Mouse (Mus musculus) forebrain, embryonic 13.5 days (tissue): ENCODE data around the gene Eipr1. TPM values are rescaled to one million over a fixed set of nuclear protein-coding genes. Genes with fewer than 3 reads are reported as not detected.
A peak's percentile ranks its signal among the peaks of the same experiment; 100 is the strongest.

Experiments
- ATAC-seq: fragments of 200-750 bp; cut with Nextera tagmentation; 2 replicates; pipeline ENCODE4 v1.8.0; 2017
- H3K27ac ChIP-seq: fragments of 300-500 bp; sonication (generic); 2 replicates; pipeline ENCODE4 v1.5.1; 2015; ENCODE audit warnings: inconsistent platforms, mild to moderate bottlenecking, moderate library complexity
- H3K27me3 ChIP-seq: fragments of 300-500 bp; sonication (generic); 2 replicates; pipeline ENCODE4 v1.6.1; 2015; ENCODE audit warnings: mild to moderate bottlenecking, inconsistent platforms
- H3K36me3 ChIP-seq: fragments of 300-500 bp; sonication (generic); 2 replicates; pipeline ENCODE4 v1.6.1; 2015; ENCODE audit warnings: mild to moderate bottlenecking, inconsistent platforms; ENCODE audit not compliant: poor library complexity, severe bottlenecking
- H3K4me1 ChIP-seq: fragments of 300-500 bp; sonication (generic); 2 replicates; pipeline ENCODE4 v1.6.1; 2015; ENCODE audit warnings: inconsistent platforms
- H3K4me2 ChIP-seq: fragments of 300-500 bp; sonication (generic); 2 replicates; pipeline ENCODE4 v1.6.1; 2015; ENCODE audit warnings: inconsistent platforms, mild to moderate bottlenecking, moderate library complexity
- H3K4me3 ChIP-seq: fragments of 300-500 bp; sonication (generic); 2 replicates; pipeline ENCODE4 v1.5.1; 2015; ENCODE audit warnings: mild to moderate bottlenecking, inconsistent platforms
- H3K9ac ChIP-seq: fragments of 300-500 bp; sonication (generic); 2 replicates; pipeline ENCODE4 v1.6.1; 2015; ENCODE audit warnings: mild to moderate bottlenecking, inconsistent platforms
- H3K9me3 ChIP-seq: fragments of 300-500 bp; sonication (generic); replicated peaks from 2 replicates; pipeline ENCODE4 v1.6.1; 2016; ENCODE audit warnings: inconsistent platforms
- WGBS: fragments of 180-500 bp; shearing (Covaris S2); methylation state at CpG from one replicate; pipeline ENCODE4 v1.1.7; 2015; 5-methylcytosine and 5-hydroxymethylcytosine counted together
- polyA plus RNA-seq: library from polyadenylated mRNA; unstranded; fragments of >200 nt; fragmentation: Nextera tagmentation; extraction: Ambion mirVana; gene quantifications from 2 replicates; pipeline ENCODE4 v1.2.1, GENCODE M21; 2015

Eipr1 gene
- polyA plus RNA-seq, 1 experiment from 2014 or later: 56.6 TPM

DNA sequence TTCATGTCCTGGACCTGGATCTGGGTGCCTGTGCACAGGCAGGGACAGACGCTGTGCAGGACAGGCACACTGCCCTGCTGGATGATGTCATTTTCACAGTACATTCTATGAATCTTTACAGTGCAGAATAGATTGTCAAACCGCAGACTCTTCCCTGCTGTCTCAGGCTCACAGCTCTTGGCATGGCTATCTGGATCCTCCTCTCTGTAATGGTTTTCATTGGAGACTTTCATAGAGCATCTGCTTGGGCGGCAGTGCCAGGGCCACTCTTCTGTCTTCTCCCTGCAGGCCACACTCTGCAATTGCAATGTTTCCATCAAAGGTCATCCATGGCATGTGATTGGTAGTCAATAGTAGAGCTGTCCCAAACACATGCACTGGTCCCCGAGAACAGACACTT is 117.2 kb downstream of the Eipr1 start:
- no peak for ATAC-seq
- peaks cover 9% of the 10 kb centered on the region; the same call in 1 of the 2 replicates for H3K36me3 ChIP-seq
- H3K4me1 ChIP-seq: peaks cover 21% of the 10 kb centered on the region
- no peak overlapping the region for H3K4me3 ChIP-seq
- no peak overlapping the region for H3K9ac ChIP-seq
- no peaks in the 10 kb centered on the region for H3K9me3 ChIP-seq
- H3K27me3 ChIP-seq: no peaks in the 10 kb centered on the region
- no peak overlapping the region for H3K27ac ChIP-seq
- WGBS: 89% methylated on average over 4 of the region's 4 CpGs
- H3K4me2 ChIP-seq: no peak overlapping the region

DNA sequence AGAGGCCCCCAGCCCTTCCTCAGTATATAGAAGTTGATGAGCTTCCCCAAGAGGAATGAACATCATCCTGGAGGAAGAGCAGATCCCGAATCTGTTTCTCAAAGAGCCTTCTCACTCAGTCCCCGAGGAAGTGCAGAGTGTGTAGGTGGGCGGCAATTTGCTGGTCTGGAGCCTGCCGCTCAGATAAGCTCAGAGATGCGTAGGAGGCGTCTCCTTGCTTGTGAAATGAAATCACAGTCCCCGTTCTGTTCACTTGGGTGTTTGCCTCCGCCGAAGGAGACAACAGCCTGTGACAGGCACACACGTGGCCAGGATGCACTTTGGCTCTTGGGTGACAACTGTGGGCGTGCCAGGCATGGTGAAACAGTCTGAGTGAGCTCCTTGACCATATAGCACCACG is 120.7 kb downstream of the Eipr1 start:
- Histone ChIP-seq H3K9me3 (no peaks in the 10 kb centered on the region), H3K36me3 (peaks cover 9% of the 10 kb centered on the region; the same call in 1 of the 2 replicates), H3K4me2 (no peak overlapping the region), H3K9ac (no peak overlapping the region), H3K4me3 (no peak overlapping the region), H3K27me3 (no peaks in the 10 kb centered on the region), H3K4me1 (peaks cover 10% of the 10 kb centered on the region), H3K27ac (no peak overlapping the region)
- WGBS: 90% methylated on average over 12 of the region's 12 CpGs
- ATAC-seq: no peak

DNA sequence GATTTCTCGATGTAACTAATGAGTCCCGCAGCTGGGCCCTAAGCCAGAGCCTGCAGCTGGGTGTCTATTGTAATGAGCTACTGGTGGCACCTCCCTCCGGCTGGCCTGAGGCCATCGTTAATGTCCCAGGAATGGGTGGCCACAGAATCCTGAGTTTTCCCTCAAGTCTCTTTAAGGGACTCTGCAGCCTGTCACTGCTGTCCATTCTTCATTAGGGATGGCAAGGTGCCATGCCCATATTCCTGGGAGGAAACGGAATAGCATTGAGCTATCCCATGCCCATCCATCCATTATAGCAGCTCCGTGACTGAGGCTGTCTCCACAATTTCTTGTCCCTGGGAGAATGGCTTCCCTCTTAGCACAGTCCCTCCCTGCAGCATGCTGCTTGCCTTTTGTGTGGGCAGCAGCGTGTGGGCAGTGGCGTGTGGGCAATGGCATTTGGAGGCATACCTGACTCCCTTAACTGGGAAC is 123.2 kb downstream of the Eipr1 start:
- H3K36me3 ChIP-seq: no peaks in the 10 kb centered on the region
- 32% methylated on average over 8 of the region's 8 CpGs for WGBS
- H3K27ac ChIP-seq: peak overlapping the region; percentile 42; the same call in 1 of the 2 replicates
- no peak overlapping the region for H3K4me3 ChIP-seq
- no peaks in the 10 kb centered on the region for H3K9me3 ChIP-seq
- H3K9ac ChIP-seq: no peak overlapping the region
- ATAC-seq: peak; percentile 65
- H3K4me1 ChIP-seq: peaks cover 15% of the 10 kb centered on the region
- no peak overlapping the region for H3K4me2 ChIP-seq
- H3K27me3 ChIP-seq: no peaks in the 10 kb centered on the region

DNA sequence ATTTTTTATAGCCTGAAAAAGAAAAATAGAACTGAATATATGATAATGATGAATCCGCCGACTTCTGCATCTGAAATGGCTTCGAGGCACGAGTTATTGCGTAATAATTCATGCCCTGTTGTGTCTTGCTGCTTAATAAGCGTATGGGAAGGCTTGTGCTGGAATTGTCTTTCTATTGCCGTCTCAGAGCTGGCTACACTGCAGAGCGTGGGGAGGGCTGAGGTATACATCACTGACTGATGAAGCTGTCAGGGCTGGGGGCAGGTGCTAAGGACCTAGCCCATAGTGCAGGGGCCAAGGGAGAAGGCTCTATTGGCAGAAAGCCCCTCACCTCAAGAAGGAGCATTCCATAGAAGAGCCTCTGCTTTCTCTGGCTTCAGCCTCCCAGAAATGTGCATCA is 123.9 kb downstream of the Eipr1 start:
- Histone ChIP-seq H3K4me1 (peaks cover 22% of the 10 kb centered on the region), H3K36me3 (no peaks in the 10 kb centered on the region), H3K4me2 (no peak overlapping the region), H3K9ac (no peak overlapping the region), H3K4me3 (no peak overlapping the region), H3K27ac (no peak overlapping the region), H3K9me3 (no peaks in the 10 kb centered on the region), H3K27me3 (no peaks in the 10 kb centered on the region)
- 82% methylated on average over 8 of the region's 8 CpGs for WGBS
- no peak for ATAC-seq

DNA sequence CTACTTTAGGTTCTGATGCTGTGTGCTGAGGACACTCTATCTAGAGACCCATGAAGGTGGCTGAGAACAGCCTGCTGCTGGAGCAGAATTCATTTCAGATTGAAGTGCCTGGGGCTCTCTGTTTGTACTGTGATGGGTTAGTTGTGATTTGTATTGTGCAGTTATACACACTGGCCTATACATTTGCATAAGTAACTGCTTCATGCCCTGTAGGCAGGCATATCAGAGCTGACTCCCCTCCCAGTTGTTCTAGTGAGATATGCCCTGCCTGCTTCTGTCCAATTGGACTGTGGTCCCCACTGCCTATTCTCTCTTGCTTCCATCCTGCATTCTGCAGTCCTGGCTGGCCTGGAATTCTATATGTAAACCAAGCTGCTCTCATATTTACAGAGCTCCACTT is 128.9 kb downstream of the Eipr1 start:
- peak; percentile 50; the same call in 1 of the 2 replicates for ATAC-seq

DNA sequence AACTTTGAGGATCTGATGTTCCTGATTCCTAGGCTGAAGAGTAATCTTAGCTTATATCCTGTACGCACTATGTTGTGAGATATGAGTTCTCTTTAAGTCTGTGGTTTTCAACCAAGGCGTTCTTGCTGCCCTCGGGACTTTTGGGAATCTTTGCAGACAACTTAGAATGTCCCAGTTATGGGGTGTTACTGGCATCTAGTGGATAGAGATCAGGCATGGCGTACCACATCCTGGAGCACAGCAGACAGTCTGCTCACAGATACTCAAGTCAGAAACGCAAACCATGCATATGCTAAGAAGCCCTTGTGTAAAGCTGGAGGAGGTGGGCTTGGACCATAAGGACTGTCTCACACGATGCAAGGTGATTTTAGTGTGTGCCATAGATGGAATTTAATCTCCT is 136.1 kb downstream of the Eipr1 start:
- Histone ChIP-seq H3K36me3 (no peaks in the 10 kb centered on the region), H3K4me1 (peaks cover 9% of the 10 kb centered on the region), H3K27me3 (peaks cover 3% of the 10 kb centered on the region; the same call in 1 of the 2 replicates), H3K27ac (no peak overlapping the region), H3K9ac (no peak overlapping the region), H3K9me3 (no peaks in the 10 kb centered on the region), H3K4me2 (no peak overlapping the region), H3K4me3 (no peak overlapping the region)
- no peak for ATAC-seq
- 90% methylated on average over 6 of the region's 6 CpGs for whole genome bisulfite sequencing

More for the DNA sequence above, 128.9 kb downstream of the Eipr1 start:
- Histone ChIP-seq H3K27me3 (no peaks in the 10 kb centered on the region), H3K9me3 (no peaks in the 10 kb centered on the region), H3K4me1 (peaks cover 18% of the 10 kb centered on the region), H3K9ac (no peak overlapping the region), H3K36me3 (no peaks in the 10 kb centered on the region), H3K27ac (peak overlapping the region; percentile 63), H3K4me3 (no peak overlapping the region), H3K4me2 (no peak overlapping the region)

DNA sequence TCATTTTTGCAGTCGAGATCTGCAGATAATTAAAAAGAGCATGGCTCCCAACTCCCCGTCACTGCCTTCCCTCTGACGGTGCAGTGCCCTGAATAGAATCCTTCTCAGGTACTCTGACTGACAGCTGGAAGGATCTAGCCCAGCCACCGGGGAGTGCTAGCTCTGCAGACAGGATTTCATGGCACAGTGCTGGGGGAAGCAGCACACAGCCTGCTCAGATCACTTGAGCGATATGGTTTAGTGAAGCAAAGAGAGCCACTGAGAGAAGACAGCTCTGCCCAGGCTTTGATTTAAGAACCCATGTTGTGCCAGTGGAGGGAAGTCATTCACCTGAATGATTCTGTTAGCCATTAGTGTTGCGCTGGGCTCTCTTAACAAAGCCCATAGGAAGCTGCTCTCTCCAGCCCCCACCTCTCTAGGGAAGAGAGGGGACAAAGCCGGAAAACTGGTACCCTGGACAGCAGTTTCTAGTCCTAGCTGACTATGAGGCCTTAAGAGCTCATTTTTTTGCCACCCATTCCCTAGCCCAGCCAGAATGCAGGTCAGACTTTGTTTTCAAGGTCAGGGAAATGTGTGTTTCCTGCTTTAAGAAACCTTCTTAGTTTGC is 137.6 kb downstream of the Eipr1 start:
- H3K27ac ChIP-seq: 0 out of 2 replicates have a peak overlapping the region, but pooled peaks have one; percentile 32
- H3K4me2 ChIP-seq: no peak overlapping the region
- ATAC-seq: peak; percentile 82

DNA sequence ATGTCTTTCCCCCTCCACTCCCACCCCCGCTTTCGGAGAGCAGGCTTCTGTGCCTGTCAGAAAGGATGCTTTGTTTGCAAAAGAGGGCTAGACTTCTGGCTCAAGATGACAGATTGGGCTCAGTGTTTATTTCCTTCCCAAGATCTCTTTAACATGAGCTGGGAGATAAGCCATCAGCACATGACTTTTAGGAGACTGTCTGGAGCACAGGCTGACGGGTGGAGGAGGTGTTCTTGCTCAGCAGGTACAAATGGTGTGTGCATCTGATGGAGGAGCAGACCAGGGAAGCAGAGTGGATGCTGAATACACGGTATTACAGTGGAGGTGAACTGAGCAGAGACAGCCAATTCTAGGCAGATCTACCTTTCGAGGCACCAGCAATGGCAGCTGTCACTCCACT is 139.9 kb downstream of the Eipr1 start:
- H3K27me3 ChIP-seq: peaks cover 3% of the 10 kb centered on the region; the same call in 1 of the 2 replicates
- H3K4me2 ChIP-seq: no peak overlapping the region
- no peak for ATAC-seq
- no peak overlapping the region for H3K27ac ChIP-seq
- no peaks in the 10 kb centered on the region for H3K9me3 ChIP-seq
- no peaks in the 10 kb centered on the region for H3K36me3 ChIP-seq
- H3K9ac ChIP-seq: no peak overlapping the region
- H3K4me3 ChIP-seq: no peak overlapping the region
- 75% methylated on average over 5 of the region's 5 CpGs for WGBS
- H3K4me1 ChIP-seq: peaks cover 9% of the 10 kb centered on the region

More for the DNA sequence above, 137.6 kb downstream of the Eipr1 start:
- peaks cover 9% of the 10 kb centered on the region for H3K4me1 ChIP-seq
- 26% methylated on average over 7 of the region's 7 CpGs for WGBS
- no peaks in the 10 kb centered on the region for H3K9me3 ChIP-seq
- H3K36me3 ChIP-seq: no peaks in the 10 kb centered on the region
- peaks cover 3% of the 10 kb centered on the region; the same call in 1 of the 2 replicates for H3K27me3 ChIP-seq
- no peak overlapping the region for H3K4me3 ChIP-seq
- H3K9ac ChIP-seq: no peak overlapping the region

DNA sequence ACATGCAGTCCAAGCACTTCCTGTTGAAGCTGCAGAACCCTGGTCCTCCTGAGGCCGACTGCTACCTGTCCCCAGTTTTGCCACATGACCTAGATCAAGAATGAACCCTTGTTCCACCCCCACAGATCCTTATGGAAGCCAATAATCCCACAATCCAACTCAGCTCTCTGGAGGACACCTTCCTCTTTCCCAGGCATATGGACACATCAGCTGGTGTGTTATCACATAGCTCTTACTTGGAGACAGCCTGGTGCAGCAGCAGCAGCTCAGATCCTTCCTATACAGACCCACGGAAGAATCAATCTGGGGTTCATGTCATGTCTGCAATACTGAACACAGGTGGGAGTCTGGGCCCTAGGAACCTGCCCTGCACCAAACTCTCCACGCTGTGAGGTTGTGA is 145.0 kb downstream of the Eipr1 start:
- Histone ChIP-seq H3K4me2 (no peak overlapping the region), H3K9ac (no peak overlapping the region), H3K36me3 (no peaks in the 10 kb centered on the region), H3K27ac (no peak overlapping the region), H3K27me3 (no peaks in the 10 kb centered on the region), H3K4me3 (no peak overlapping the region), H3K9me3 (peaks cover 3% of the 10 kb centered on the region; the same call in 1 of the 2 replicates), H3K4me1 (no peaks in the 10 kb centered on the region)
- ATAC-seq: no peak
- WGBS: 83% methylated on average over 3 of the region's 3 CpGs

DNA sequence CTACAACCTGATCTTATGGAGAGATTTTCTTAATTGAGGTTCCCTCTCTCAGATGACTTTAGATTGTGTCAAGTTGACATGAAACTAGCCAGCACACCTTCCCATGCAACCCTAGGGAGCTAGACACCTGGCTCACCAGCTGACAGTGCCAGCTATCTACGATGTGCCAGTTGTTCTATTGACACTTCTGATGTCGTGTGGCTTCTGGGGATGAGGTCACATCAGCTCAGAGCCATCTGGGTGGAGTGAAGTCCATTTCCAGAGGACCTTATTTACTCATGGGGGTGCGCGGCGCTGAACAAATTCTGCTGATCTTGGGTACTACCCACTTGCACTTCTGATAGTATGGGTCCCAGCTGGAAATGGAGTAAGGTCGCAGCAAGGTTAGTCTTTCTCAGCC is 146.7 kb downstream of the Eipr1 start:
- Histone ChIP-seq H3K36me3 (no peaks in the 10 kb centered on the region), H3K4me2 (no peak overlapping the region), H3K27ac (no peak overlapping the region), H3K4me3 (no peak overlapping the region), H3K9me3 (peaks cover 3% of the 10 kb centered on the region; the same call in 1 of the 2 replicates), H3K9ac (no peak overlapping the region), H3K4me1 (no peaks in the 10 kb centered on the region), H3K27me3 (no peaks in the 10 kb centered on the region)
- no peak for ATAC-seq
- 94% methylated on average over 6 of the region's 6 CpGs for WGBS

DNA sequence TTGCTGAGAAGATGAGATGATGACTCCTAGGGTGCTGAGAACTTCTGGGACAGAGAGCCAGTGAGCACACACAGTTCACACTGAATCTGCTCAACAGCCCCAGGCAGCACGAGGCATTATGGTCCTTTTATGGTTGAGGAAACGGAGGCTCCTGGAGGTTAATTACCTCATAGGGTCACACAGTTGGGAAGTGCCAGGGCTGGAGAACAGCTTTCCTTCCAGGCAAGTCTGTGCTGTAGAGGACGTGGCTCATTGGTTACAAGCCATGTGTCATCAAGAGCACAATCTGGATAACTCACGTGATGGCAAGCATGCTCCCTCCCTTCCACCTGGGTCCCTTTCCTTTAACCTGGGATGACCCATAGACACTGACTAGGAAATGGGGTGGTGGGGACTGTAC is 148.1 kb downstream of the Eipr1 start:
- Histone ChIP-seq H3K27me3 (no peaks in the 10 kb centered on the region), H3K9me3 (peaks cover 3% of the 10 kb centered on the region; the same call in 1 of the 2 replicates), H3K9ac (no peak overlapping the region), H3K36me3 (no peaks in the 10 kb centered on the region), H3K4me1 (no peaks in the 10 kb centered on the region), H3K27ac (no peak overlapping the region), H3K4me3 (no peak overlapping the region), H3K4me2 (no peak overlapping the region)
- WGBS: 69% methylated on average over 4 of the region's 4 CpGs
- ATAC-seq: no peak

DNA sequence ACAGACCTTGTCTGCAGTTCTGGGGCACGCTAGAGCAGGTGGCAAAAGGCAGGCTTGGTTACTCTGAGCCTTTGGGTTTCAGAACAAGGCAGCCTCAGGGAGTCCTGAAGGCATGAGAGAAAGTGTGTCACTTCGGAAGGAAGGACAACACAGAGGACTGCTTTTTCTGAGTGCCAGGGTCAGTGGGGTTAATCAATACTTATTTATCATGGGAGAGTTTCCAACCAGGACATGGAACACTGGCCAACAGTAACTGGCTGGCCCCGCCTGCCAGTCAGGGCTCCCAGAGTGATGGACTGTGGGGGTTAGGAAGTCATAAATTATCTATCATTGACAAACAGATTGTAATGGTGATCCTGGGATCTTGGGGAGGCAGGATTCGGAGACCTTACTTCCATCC is 148.7 kb downstream of the Eipr1 start:
- Histone ChIP-seq H3K9ac (no peak overlapping the region), H3K9me3 (peaks cover 3% of the 10 kb centered on the region; the same call in 1 of the 2 replicates), H3K36me3 (no peaks in the 10 kb centered on the region), H3K4me3 (no peak overlapping the region), H3K4me2 (no peak overlapping the region), H3K4me1 (no peaks in the 10 kb centered on the region), H3K27ac (no peak overlapping the region), H3K27me3 (no peaks in the 10 kb centered on the region)
- 90% methylated on average over 4 of the region's 4 CpGs for WGBS
- no peak for ATAC-seq

DNA sequence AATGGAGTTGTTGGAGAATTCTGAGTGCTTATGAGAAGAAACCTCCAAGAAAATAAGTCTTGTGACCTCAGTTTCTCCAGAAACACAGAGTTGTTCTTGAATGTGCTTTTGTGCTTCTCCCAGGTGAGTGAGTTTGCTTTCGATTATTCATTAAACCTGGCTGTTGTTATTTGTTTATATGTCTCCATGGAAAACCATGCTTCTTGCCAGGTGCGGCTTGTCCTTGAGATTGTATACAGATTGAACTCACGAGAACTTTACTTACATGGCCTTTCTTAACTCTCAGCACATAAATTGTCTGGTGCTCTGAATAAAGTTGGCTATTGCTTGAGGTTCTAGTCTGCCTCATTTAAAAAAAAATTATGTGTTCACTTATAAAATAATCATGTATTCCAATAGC is 150.5 kb downstream of the Eipr1 start:
- Histone ChIP-seq H3K36me3 (no peaks in the 10 kb centered on the region), H3K27ac (no peak overlapping the region)
- ATAC-seq: no peak

More for the DNA sequence above, 150.5 kb downstream of the Eipr1 start:
- H3K27me3 ChIP-seq: no peaks in the 10 kb centered on the region
- H3K4me1 ChIP-seq: peaks cover 8% of the 10 kb centered on the region
- 92% methylated on average over 3 of the region's 3 CpGs for WGBS
- H3K4me2 ChIP-seq: no peak overlapping the region
- H3K9me3 ChIP-seq: peaks cover 3% of the 10 kb centered on the region; the same call in 1 of the 2 replicates
- no peak overlapping the region for H3K9ac ChIP-seq
- no peak overlapping the region for H3K4me3 ChIP-seq
